In the genomic region with DNA sequence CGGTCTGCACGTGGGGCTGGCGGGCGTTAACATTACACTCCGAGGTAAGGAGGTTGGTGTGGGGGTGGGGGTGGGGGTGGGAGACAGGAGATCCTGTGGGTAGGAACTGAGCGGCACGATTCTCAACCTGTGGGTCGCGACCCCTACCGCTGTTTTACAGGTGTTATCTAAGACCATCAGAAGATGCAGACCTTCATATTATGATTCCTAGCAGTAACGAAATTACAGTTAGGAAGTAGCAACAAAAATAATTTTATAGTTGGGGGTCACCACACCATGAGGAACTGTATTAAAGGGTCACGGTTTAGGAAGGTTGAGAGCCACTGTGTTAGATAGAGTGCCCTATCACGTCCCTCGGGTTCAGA, we compare ENCODE assay signal across 13 mouse cellular contexts. TPM values are rescaled to one million over a fixed set of nuclear protein-coding genes. Genes with fewer than 3 reads are reported as not detected.
DNase-seq lines count a peak whose midpoint lies in the region; ATAC-seq lines count a peak whose summit lies in the region.
"Had no signal": no experiment of that assay in that cellular context is flagged by ENCODE, and none has a peak within 500 bp of the region (broad histone marks: within the 10 kb centered on the region; RNA-seq: fewer than 3 reads in every experiment).

No protein-coding gene starts in this region.

- ATAC-seq in embryonic facial prominence, embryonic 12.5 days (ENCODE audit: insufficient number of reproducible peaks, insufficient read depth, low FRiP score, low TSS enrichment) = no peak
- no peak for ATAC-seq in kidney, embryonic 16.5 days (ENCODE audit: low FRiP score, low TSS enrichment)
- ATAC-seq in forebrain, embryonic 16.5 days = no peak
- ATAC-seq in midbrain, embryonic 15.5 days (replicated peaks) = peak; percentile 3; the same call in 1 of the 2 replicates

- H3K4me1 ChIP-seq in embryonic facial prominence, embryonic 12.5 days = peaks cover 26% of the 10 kb centered on the region
- H3K4me1 ChIP-seq in embryonic facial prominence, embryonic 10.5 days = peaks cover 48% of the 10 kb centered on the region
- peaks cover 28% of the 10 kb centered on the region for H3K4me1 ChIP-seq in kidney, embryonic 16.5 days (ENCODE audit: insufficient read depth, low read length)
- peaks cover 37% of the 10 kb centered on the region for H3K4me1 ChIP-seq in forebrain, embryonic 16.5 days (replicated peaks; ENCODE audit: control insufficient read depth, insufficient read depth, low read length)
- peaks cover 44% of the 10 kb centered on the region for H3K4me1 ChIP-seq in midbrain, embryonic 15.5 days

- H3K36me3 ChIP-seq in embryonic facial prominence, embryonic 12.5 days = no peaks in the 10 kb centered on the region
- H3K36me3 ChIP-seq in embryonic facial prominence, embryonic 10.5 days (replicated peaks) = no peaks in the 10 kb centered on the region
- no peaks in the 10 kb centered on the region for H3K36me3 ChIP-seq in kidney, embryonic 16.5 days (ENCODE audit: insufficient read depth, low read length)
- no peaks in the 10 kb centered on the region for H3K36me3 ChIP-seq in forebrain, embryonic 16.5 days (ENCODE audit: control insufficient read depth, insufficient read depth)
- no peaks in the 10 kb centered on the region for H3K36me3 ChIP-seq in midbrain, embryonic 15.5 days (replicated peaks)

- no peak overlapping the region for H3K4me3 ChIP-seq in embryonic facial prominence, embryonic 12.5 days
- H3K4me3 ChIP-seq in embryonic facial prominence, embryonic 10.5 days = no peak overlapping the region
- 0 out of 2 replicates have a peak overlapping the region, but pooled peaks have one; percentile 43 for H3K4me3 ChIP-seq in kidney, embryonic 16.5 days (ENCODE audit: low read length)
- no peak overlapping the region; the same call in 1 of the 2 replicates for H3K4me3 ChIP-seq in forebrain, embryonic 16.5 days (replicated peaks; ENCODE audit: low read length)
- H3K4me3 ChIP-seq in midbrain, embryonic 15.5 days = peak overlapping the region; percentile 43

- H3K9me3 ChIP-seq in embryonic facial prominence, embryonic 12.5 days = no peaks in the 10 kb centered on the region
- H3K9me3 ChIP-seq in embryonic facial prominence, embryonic 10.5 days = no peaks in the 10 kb centered on the region
- H3K9me3 ChIP-seq in kidney, embryonic 16.5 days (ENCODE audit: low read length) = no peaks in the 10 kb centered on the region
- no peaks in the 10 kb centered on the region for H3K9me3 ChIP-seq in forebrain, embryonic 16.5 days (ENCODE audit: control insufficient read depth, low read length)
- H3K9me3 ChIP-seq in midbrain, embryonic 15.5 days = no peaks in the 10 kb centered on the region

- peak overlapping the region; percentile 63; the same call in 1 of the 2 replicates for H3K4me2 ChIP-seq in embryonic facial prominence, embryonic 12.5 days (replicated peaks)
- peak overlapping the region; percentile 56 for H3K4me2 ChIP-seq in kidney, embryonic 16.5 days (replicated peaks; ENCODE audit: low read depth, low read length)
- H3K4me2 ChIP-seq in forebrain, embryonic 16.5 days (ENCODE audit: low read length) = peak overlapping the region; percentile 87
- H3K4me2 ChIP-seq in midbrain, embryonic 15.5 days = peak overlapping the region; percentile 90

- 4% methylated on average over 14 of the region's 14 CpGs for WGBS in embryonic facial prominence, embryonic 12.5 days
- WGBS in embryonic facial prominence, embryonic 10.5 days = 6% methylated on average over 14 of the region's 14 CpGs
- 5% methylated on average over 14 of the region's 14 CpGs for WGBS in kidney, embryonic 16.5 days
- 4% methylated on average over 14 of the region's 14 CpGs for WGBS in forebrain, embryonic 16.5 days
- 5% methylated on average over 14 of the region's 14 CpGs for WGBS in midbrain, embryonic 15.5 days

- peaks cover 97% of the 10 kb centered on the region for H3K27me3 ChIP-seq in embryonic facial prominence, embryonic 12.5 days
- peaks cover 100% of the 10 kb centered on the region for H3K27me3 ChIP-seq in embryonic facial prominence, embryonic 10.5 days (replicated peaks; ENCODE audit: low read depth, poor library complexity, severe bottlenecking)
- peaks cover 87% of the 10 kb centered on the region for H3K27me3 ChIP-seq in kidney, embryonic 16.5 days (ENCODE audit: insufficient read depth, low read length)
- peaks cover 57% of the 10 kb centered on the region for H3K27me3 ChIP-seq in forebrain, embryonic 16.5 days (replicated peaks; ENCODE audit: control insufficient read depth, insufficient read depth, low read length)
- H3K27me3 ChIP-seq in midbrain, embryonic 15.5 days (replicated peaks) = peaks cover 88% of the 10 kb centered on the region

- no peak for DNase-seq in embryonic facial prominence, embryonic 10.5 days (ENCODE audit: low spot score)
- DNase-seq in kidney, adult 8-10 months = no peak
- DNase-seq in adrenal gland, adult (ENCODE audit: inconsistent age in 2 of 2, low spot score in 1 of 2) = no peak
- DNase-seq in left cerebral cortex, postnatal 36 days (ENCODE audit: low spot score in 2 of 2) = no peak
- DNase-seq: adrenal gland, postnatal 36 days; cerebellum, adult 9-10 months had no signal

- intact Hi-C loops in left cerebral cortex, postnatal 36 days (cut with DNase I) = loop anchor here (5.0 kb wide), 1 partner anchor 108 kb away; no protein-coding TSS in a partner anchor

- no peak overlapping the region for H3K9ac ChIP-seq in embryonic facial prominence, embryonic 12.5 days
- no peak overlapping the region for H3K9ac ChIP-seq in kidney, embryonic 16.5 days (replicated peaks; ENCODE audit: low read length)
- H3K9ac ChIP-seq in forebrain, embryonic 16.5 days (replicated peaks; ENCODE audit: low read depth, low read length) = no peak overlapping the region
- H3K9ac ChIP-seq in midbrain, embryonic 15.5 days = no peak overlapping the region

- no peak overlapping the region for H3K27ac ChIP-seq in embryonic facial prominence, embryonic 12.5 days
- no peak overlapping the region for H3K27ac ChIP-seq in embryonic facial prominence, embryonic 10.5 days (replicated peaks)
- no peak overlapping the region for H3K27ac ChIP-seq in kidney, embryonic 16.5 days (ENCODE audit: low read length)
- H3K27ac ChIP-seq in forebrain, embryonic 16.5 days (ENCODE audit: low read length) = no peak overlapping the region
- H3K27ac ChIP-seq in midbrain, embryonic 15.5 days = no peak overlapping the region
- H3K27ac ChIP-seq: macrophage had no signal

RNA-seq across cellular contexts. Expression of a gene that starts 1.9 kb away (rescaled TPM):
- polyA plus RNA-seq in embryonic facial prominence, embryonic 12.5 days (2016; fragmentation: Nextera tagmentation; extraction: Ambion mirVana) = not detected in 2 replicates
- 0.09 TPM in 1 of 2 replicates, not detected in the other for polyA plus RNA-seq in embryonic facial prominence, embryonic 10.5 days (2016; fragmentation: Nextera tagmentation; extraction: Ambion mirVana)
- not detected in 2 replicates for polyA plus RNA-seq in kidney, embryonic 16.5 days (2015; fragmentation: Nextera tagmentation; extraction: Ambion mirVana)
- not detected in 2 replicates for polyA plus RNA-seq in forebrain, embryonic 16.5 days (2015; fragmentation: Nextera tagmentation; extraction: Ambion mirVana)
- polyA plus RNA-seq in midbrain, embryonic 15.5 days (2015; fragmentation: Nextera tagmentation; extraction: Ambion mirVana) = 0.17 and 0.20 TPM in 2 replicates
- total RNA-seq in left cerebral cortex, postnatal 36 days (2021) = not detected
- total RNA-seq: adrenal gland, postnatal 36 days; layer of hippocampus, postnatal 14 days had no signal
- polyA plus RNA-seq: macrophage; stomach, embryonic 14.5 days had no signal

RNA-seq across cellular contexts. Expression of a gene that starts 2.4 kb away (rescaled TPM):
- polyA plus RNA-seq in embryonic facial prominence, embryonic 12.5 days (2016; fragmentation: Nextera tagmentation; extraction: Ambion mirVana) = 0.05 and 0.08 TPM in 2 replicates
- not detected in 2 replicates for polyA plus RNA-seq in embryonic facial prominence, embryonic 10.5 days (2016; fragmentation: Nextera tagmentation; extraction: Ambion mirVana)
- 0.06 TPM in 2 replicates for polyA plus RNA-seq in kidney, embryonic 16.5 days (2015; fragmentation: Nextera tagmentation; extraction: Ambion mirVana)
- not detected in 2 replicates for polyA plus RNA-seq in forebrain, embryonic 16.5 days (2015; fragmentation: Nextera tagmentation; extraction: Ambion mirVana)
- polyA plus RNA-seq in midbrain, embryonic 15.5 days (2015; fragmentation: Nextera tagmentation; extraction: Ambion mirVana) = not detected in 2 replicates
- total RNA-seq in left cerebral cortex, postnatal 36 days (2021) = not detected
- polyA plus RNA-seq: macrophage had no signal

RNA-seq across cellular contexts. Expression of a gene that starts 12.9 kb away (rescaled TPM):
- 0.55 and 0.70 TPM in 2 replicates for polyA plus RNA-seq in embryonic facial prominence, embryonic 12.5 days (2016; fragmentation: Nextera tagmentation; extraction: Ambion mirVana)
- 0.27 TPM in 1 of 2 replicates, not detected in the other for polyA plus RNA-seq in embryonic facial prominence, embryonic 10.5 days (2016; fragmentation: Nextera tagmentation; extraction: Ambion mirVana)
- polyA plus RNA-seq in kidney, embryonic 16.5 days (2015; fragmentation: Nextera tagmentation; extraction: Ambion mirVana) = 0.15 TPM in 1 of 2 replicates, not detected in the other
- 0.12 TPM in 1 of 2 replicates, not detected in the other for polyA plus RNA-seq in forebrain, embryonic 16.5 days (2015; fragmentation: Nextera tagmentation; extraction: Ambion mirVana)
- 0.30 and 0.32 TPM in 2 replicates for polyA plus RNA-seq in midbrain, embryonic 15.5 days (2015; fragmentation: Nextera tagmentation; extraction: Ambion mirVana)
- total RNA-seq in left cerebral cortex, postnatal 36 days (2021) = not detected
- total RNA-seq: adrenal gland, postnatal 36 days; layer of hippocampus, postnatal 14 days had no signal
- polyA plus RNA-seq: macrophage had no signal

RNA-seq across cellular contexts. Expression of a gene that starts 14.8 kb away (rescaled TPM):
- 0.24 and 0.32 TPM in 2 replicates for polyA plus RNA-seq in embryonic facial prominence, embryonic 12.5 days (2016; fragmentation: Nextera tagmentation; extraction: Ambion mirVana)
- polyA plus RNA-seq in embryonic facial prominence, embryonic 10.5 days (2016; fragmentation: Nextera tagmentation; extraction: Ambion mirVana) = 0.07 TPM in 1 of 2 replicates, not detected in the other
- polyA plus RNA-seq in kidney, embryonic 16.5 days (2015; fragmentation: Nextera tagmentation; extraction: Ambion mirVana) = 0.05 TPM in 1 of 2 replicates, not detected in the other
- 0.10 and 0.11 TPM in 2 replicates for polyA plus RNA-seq in forebrain, embryonic 16.5 days (2015; fragmentation: Nextera tagmentation; extraction: Ambion mirVana)
- 0.08 and 0.13 TPM in 2 replicates for polyA plus RNA-seq in midbrain, embryonic 15.5 days (2015; fragmentation: Nextera tagmentation; extraction: Ambion mirVana)
- under 1 TPM in 1 of 2 experiments, not detected in 1; 0.05 TPM for total RNA-seq in left cerebral cortex, postnatal 36 days (2021)
- total RNA-seq: layer of hippocampus, postnatal 14 days had no signal
- polyA plus RNA-seq: macrophage had no signal

Comparison
In these comparisons a context has a peak if more than half of its experiments do, and no peak if none do; other contexts are left out.
1. H3K4me3 ChIP-seq: peak in kidney, embryonic 16.5 days (single experiment) and midbrain, embryonic 15.5 days (single experiment); none in embryonic facial prominence, embryonic 12.5 days (single experiment), embryonic facial prominence, embryonic 10.5 days (single experiment) and forebrain, embryonic 16.5 days (single experiment).
2. Peak in every context shown above with its lines, with median percentiles within 50 percentile points of each other: H3K4me2 ChIP-seq.